Mouse (Mus musculus) olfactory bulb, adult 2 months (tissue): ENCODE data around the gene Adnp.

Source experiments
- CTCF ChIP-seq: fragments of 200-500 bp; IDR thresholded peaks from 2 replicates; pipeline ENCODE4 v1.5.1; 2012; ENCODE audit warnings: low read depth, mild to moderate bottlenecking, low read length, moderate library complexity; ENCODE audit not compliant: insufficient read depth
- POLR2A ChIP-seq: fragments of 200-500 bp; IDR thresholded peaks from 2 replicates; pipeline ENCODE4 v1.6.1; 2012; ENCODE audit warnings: mild to moderate bottlenecking, low read depth, low read length, moderate library complexity; ENCODE audit not compliant: insufficient read depth

GRCm38 (mm10) chr2:168198421-168198820, 8.5 kb downstream of the Adnp start:
- no peak for TF ChIP-seq CTCF
- no peak for TF ChIP-seq POLR2A
